Mouse (Mus musculus): Measurements from ENCODE around the gene Klhl29. TPM values are rescaled to one million over a fixed set of nuclear protein-coding genes. Genes with fewer than 3 reads are reported as not detected.

Klhl29 gene
- polyA plus RNA-seq, 1 experiment from 2014 or later: 0.47 TPM

DNA sequence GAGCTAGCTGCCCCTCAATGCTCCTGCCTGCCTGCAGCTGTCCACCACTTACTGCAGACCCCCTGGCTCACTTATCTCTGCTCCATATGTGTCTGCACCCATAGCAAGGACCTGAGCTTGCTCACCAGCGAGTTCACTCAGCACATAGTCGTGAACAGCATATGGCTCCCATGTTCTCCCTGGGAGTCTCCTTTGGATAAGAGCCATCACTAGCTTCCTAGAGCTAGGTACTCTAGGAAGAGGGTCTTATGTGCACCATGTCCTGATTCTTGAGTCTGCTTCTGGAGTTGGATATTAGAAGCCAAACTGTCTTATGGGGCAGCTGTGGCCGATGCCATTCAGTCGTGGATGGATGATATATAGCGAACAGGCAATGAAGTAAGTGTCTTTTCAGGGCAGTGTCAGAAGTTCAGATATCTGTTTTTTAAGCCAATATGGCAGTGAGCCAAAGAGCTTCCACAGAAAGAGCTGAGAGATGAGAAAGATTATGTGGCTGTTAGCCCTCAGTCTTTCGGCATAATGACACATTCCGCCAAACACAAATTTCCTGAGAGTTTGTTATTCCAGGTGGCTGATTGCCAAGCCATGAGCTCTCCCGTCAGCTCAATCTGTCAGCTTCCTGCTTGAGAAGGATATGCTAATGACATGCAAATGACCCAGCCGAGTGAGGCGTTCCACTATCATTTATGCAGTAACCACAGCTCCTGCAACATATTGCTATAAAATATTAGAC is 287.5 kb downstream of the Klhl29 start:
- Histone ChIP-seq H3K27ac (no peak overlapping the region), H3K9me3 (no peaks in the 10 kb centered on the region), H3K4me3 (no peak overlapping the region), H3K4me2 (peak overlapping the region; percentile 12), H3K27me3 (no peaks in the 10 kb centered on the region; the same call in 1 of the 2 replicates), H3K9ac (no peak overlapping the region), H3K4me1 (peaks cover 13% of the 10 kb centered on the region), H3K36me3 (no peaks in the 10 kb centered on the region)
- ATAC-seq (ENCODE audit: borderline replicate concordance, extremely low read depth, low FRiP score, low TSS enrichment): peak; percentile 68; the same call in 1 of the 2 replicates
- 21% methylated on average over 10 of the region's 10 CpGs for WGBS

DNA sequence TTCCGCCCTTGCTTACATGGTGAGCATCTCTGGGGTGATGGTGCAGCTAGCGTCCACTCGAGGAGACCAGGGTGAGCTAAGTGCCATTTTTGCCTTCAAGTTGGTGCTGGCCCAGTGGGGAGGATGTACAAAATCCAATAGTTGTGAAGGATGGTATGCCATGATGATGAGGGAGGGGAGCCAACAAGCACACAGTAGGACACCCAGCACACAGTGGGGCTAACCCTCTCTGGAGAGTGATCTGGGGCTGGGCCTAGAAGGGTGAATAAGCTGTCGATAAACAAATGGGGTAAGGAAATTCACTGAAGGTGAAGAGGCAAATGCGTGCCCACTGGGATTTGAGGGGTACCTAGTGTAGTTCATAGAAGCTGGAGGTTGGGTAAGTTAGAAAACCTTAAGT is 290.8 kb downstream of the Klhl29 start:
- 92% methylated on average over 5 of the region's 5 CpGs for WGBS
- Histone ChIP-seq H3K4me2 (no peak overlapping the region), H3K27me3 (no peaks in the 10 kb centered on the region), H3K9me3 (no peaks in the 10 kb centered on the region), H3K36me3 (no peaks in the 10 kb centered on the region), H3K4me3 (no peak overlapping the region), H3K27ac (no peak overlapping the region), H3K4me1 (peaks cover 13% of the 10 kb centered on the region), H3K9ac (no peak overlapping the region)
- ATAC-seq (ENCODE audit: borderline replicate concordance, extremely low read depth, low FRiP score, low TSS enrichment): no peak

DNA sequence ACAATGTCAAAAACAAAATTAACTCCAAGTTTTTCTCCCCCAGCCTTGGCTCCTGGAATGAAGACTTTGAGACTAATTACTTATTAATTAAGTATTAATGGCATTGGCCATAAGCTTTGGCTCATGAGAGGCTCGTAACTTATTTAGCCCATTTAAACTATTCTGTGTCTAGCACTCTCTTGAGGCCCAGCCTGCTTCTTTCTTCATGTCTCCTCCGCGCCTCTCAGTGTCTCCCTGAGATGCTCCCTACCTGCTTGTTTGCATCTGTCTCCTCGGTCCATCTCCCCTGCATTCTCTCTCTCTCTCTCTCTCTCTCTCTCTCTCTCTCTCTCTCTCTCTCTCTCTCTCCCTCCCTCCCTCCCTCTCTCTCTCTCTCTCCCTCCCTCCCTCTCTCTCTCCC is 294.0 kb downstream of the Klhl29 start:
- Histone ChIP-seq H3K9ac (no peak overlapping the region), H3K4me1 (no peaks in the 10 kb centered on the region), H3K36me3 (no peaks in the 10 kb centered on the region), H3K27ac (no peak overlapping the region), H3K27me3 (no peaks in the 10 kb centered on the region), H3K9me3 (no peaks in the 10 kb centered on the region), H3K4me2 (no peak overlapping the region), H3K4me3 (no peak overlapping the region)
- no peak for ATAC-seq (ENCODE audit: borderline replicate concordance, extremely low read depth, low FRiP score, low TSS enrichment)
- 88% methylated on average over 4 of the region's 4 CpGs for WGBS

DNA sequence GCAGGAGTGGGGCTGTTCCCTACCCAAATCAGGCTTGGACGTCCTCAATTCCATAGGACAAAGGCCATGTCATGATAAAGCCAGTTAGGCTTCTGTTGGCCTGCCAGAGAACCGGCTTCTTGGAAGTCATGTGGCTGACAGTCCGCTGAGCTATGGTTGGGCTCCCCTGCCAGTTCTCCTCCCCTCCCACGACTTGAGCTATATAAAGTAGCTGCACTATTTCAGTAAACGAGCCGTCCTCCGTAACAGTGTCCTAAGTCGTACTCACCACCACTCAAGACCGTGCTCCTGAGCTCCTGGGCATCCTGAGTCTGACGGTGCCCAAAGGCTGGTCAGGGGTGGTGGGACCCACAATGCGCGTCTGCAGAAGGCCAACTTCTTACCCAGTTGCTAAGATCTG is 302.3 kb downstream of the Klhl29 start:
- Histone ChIP-seq H3K4me3 (no peak overlapping the region), H3K9me3 (no peaks in the 10 kb centered on the region), H3K27me3 (no peaks in the 10 kb centered on the region), H3K4me1 (no peaks in the 10 kb centered on the region), H3K36me3 (no peaks in the 10 kb centered on the region), H3K9ac (no peak overlapping the region), H3K27ac (no peak overlapping the region), H3K4me2 (no peak overlapping the region)
- no peak for ATAC-seq (ENCODE audit: borderline replicate concordance, extremely low read depth, low FRiP score, low TSS enrichment)
- 78% methylated on average over 12 of the region's 12 CpGs for WGBS

DNA sequence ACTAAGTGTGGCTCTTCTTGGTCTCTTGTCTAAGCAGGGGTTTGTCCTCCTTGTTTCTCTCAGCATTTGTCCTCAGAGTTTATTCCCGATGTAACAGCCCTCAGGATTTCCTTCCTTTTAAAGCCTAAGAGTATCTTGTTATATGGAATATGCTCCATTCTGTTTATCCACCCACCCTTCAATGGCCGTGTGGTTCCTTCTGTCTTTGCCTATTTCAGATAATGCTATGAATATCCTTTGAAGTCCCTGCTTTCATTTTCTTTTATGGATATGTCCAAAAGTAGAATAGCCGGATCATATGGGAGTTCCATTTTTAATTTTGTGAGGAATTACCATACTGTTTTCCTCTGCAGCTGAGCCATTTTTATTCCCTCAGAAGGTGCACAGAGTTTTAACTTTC is 305.4 kb downstream of the Klhl29 start:
- ATAC-seq (ENCODE audit: borderline replicate concordance, extremely low read depth, low FRiP score, low TSS enrichment): no peak
- Histone ChIP-seq H3K9me3 (no peaks in the 10 kb centered on the region), H3K27me3 (no peaks in the 10 kb centered on the region), H3K4me3 (no peak overlapping the region), H3K36me3 (no peaks in the 10 kb centered on the region), H3K9ac (no peak overlapping the region), H3K4me1 (no peaks in the 10 kb centered on the region), H3K4me2 (no peak overlapping the region), H3K27ac (no peak overlapping the region)
- 72% methylated on average over 3 of the region's 3 CpGs for WGBS

GRCm38 (mm10) chr12:5067590-5067989 is 307.9 kb downstream of the Klhl29 start:
- ATAC-seq (ENCODE audit: borderline replicate concordance, extremely low read depth, low FRiP score, low TSS enrichment): no peak
- H3K9ac ChIP-seq: no peak overlapping the region
- H3K9me3 ChIP-seq: no peaks in the 10 kb centered on the region
- no peaks in the 10 kb centered on the region for H3K4me1 ChIP-seq
- H3K4me3 ChIP-seq: no peak overlapping the region
- no peak overlapping the region for H3K27ac ChIP-seq
- WGBS: 52% methylated on average over 3 of the region's 3 CpGs
- no peak overlapping the region for H3K4me2 ChIP-seq
- H3K27me3 ChIP-seq: no peaks in the 10 kb centered on the region
- H3K36me3 ChIP-seq: no peaks in the 10 kb centered on the region

DNA sequence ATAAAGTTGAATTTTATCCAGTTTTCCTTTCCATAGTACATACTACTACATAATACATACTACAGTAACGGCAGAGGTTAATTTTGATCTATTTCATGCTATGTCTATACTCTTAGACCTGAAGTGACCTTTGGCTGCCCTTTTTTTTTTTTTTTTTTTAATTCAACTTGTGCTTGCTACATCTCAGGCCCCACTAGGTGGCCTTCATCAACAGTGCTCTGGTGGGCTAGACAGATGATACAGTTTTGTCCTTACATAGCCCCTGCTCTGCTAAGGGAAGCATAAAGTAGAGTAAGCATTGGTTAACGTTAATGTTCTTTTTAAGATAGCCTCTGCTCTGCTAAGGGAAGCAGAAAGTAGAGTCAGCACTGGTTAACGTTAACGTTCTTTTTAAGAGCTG is 327.4 kb downstream of the Klhl29 start:
- Histone ChIP-seq H3K36me3 (peaks cover 6% of the 10 kb centered on the region), H3K4me3 (no peak overlapping the region), H3K9me3 (peaks cover 17% of the 10 kb centered on the region), H3K9ac (no peak overlapping the region), H3K4me2 (no peak overlapping the region), H3K27ac (no peak overlapping the region), H3K4me1 (no peaks in the 10 kb centered on the region), H3K27me3 (no peaks in the 10 kb centered on the region)
- no peak for ATAC-seq (ENCODE audit: borderline replicate concordance, extremely low read depth, low FRiP score, low TSS enrichment)
- WGBS: 94% methylated on average over 4 of the region's 4 CpGs

DNA sequence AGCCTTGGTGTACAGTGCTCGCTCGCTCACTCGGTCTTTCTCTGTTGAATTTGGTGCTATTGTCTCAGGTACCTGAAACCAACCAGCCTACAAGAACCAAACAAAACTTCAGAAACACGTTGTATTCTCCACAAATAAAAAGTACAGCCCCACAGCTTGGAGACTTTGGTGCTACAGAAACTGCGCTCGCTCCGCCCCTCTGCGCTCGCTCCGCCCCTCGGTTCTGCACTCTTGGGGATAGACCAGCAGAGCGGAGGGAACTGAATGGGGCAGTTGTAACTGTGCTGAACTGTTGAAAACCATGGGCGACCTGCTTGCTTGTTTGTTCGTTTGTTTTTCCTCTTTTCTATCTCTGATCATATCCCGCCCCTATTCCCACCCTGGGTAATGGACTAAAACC is 331.3 kb downstream of the Klhl29 start:
- Histone ChIP-seq H3K9ac (no peak overlapping the region), H3K4me3 (no peak overlapping the region), H3K4me1 (no peaks in the 10 kb centered on the region), H3K27ac (no peak overlapping the region), H3K36me3 (peaks cover 14% of the 10 kb centered on the region), H3K9me3 (no peaks in the 10 kb centered on the region), H3K4me2 (no peak overlapping the region), H3K27me3 (no peaks in the 10 kb centered on the region)
- 88% methylated on average over 15 of the region's 15 CpGs for WGBS
- ATAC-seq (ENCODE audit: borderline replicate concordance, extremely low read depth, low FRiP score, low TSS enrichment): no peak

DNA sequence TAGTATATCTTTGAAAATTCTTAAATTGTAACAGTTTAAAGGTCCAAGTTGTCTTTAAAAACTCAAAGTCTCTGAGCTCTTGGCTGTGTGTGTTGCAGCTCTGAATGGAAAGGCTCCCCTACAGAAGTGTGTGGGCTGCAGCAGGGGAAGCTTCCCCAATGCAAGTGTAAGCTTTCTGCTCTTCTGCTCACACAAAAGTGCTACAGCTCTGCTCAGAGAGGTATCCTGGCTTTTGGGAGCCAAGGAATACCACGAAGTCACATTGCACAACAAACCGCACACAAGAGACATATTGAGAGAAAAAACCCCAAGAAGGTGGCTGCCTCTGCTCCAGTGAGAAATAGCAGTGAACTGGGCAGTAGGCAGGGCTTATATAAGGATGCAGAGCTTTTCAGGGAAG is 337.5 kb downstream of the Klhl29 start:
- H3K4me2 ChIP-seq: no peak overlapping the region
- ATAC-seq (ENCODE audit: borderline replicate concordance, extremely low read depth, low FRiP score, low TSS enrichment): no peak
- WGBS: 95% methylated on average over 2 of the region's 2 CpGs
- no peak overlapping the region for H3K9ac ChIP-seq
- H3K27ac ChIP-seq: no peak overlapping the region
- no peak overlapping the region for H3K4me3 ChIP-seq
- no peaks in the 10 kb centered on the region for H3K9me3 ChIP-seq
- H3K36me3 ChIP-seq: peaks cover 49% of the 10 kb centered on the region
- H3K4me1 ChIP-seq: no peaks in the 10 kb centered on the region
- H3K27me3 ChIP-seq: no peaks in the 10 kb centered on the region

DNA sequence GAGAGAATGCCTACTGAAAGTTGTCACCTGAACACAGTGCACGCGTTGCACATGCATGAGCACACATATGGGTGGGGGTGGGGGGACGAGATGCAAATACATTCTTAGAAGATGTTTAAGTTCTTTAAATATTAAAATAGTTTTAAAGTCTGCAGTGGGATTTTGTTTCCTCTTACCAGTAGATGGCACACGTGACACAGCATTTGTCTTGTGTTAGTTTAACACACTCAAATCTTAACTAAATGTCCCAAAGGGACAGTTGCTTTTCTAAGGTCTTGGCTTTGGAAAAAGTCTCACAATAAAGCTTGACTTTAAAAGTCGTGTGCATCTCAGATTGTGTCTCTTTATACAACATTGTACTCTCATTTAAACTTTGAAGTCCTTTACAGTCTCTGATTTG is 346.4 kb downstream of the Klhl29 start:
- H3K4me2 ChIP-seq: no peak overlapping the region
- no peaks in the 10 kb centered on the region for H3K4me1 ChIP-seq
- WGBS: 78% methylated on average over 5 of the region's 5 CpGs
- no peak for ATAC-seq (ENCODE audit: borderline replicate concordance, extremely low read depth, low FRiP score, low TSS enrichment)
- H3K36me3 ChIP-seq: peaks cover 50% of the 10 kb centered on the region
- no peak overlapping the region for H3K27ac ChIP-seq
- H3K9ac ChIP-seq: no peak overlapping the region
- no peaks in the 10 kb centered on the region for H3K27me3 ChIP-seq
- H3K4me3 ChIP-seq: no peak overlapping the region
- H3K9me3 ChIP-seq: no peaks in the 10 kb centered on the region
